Mouse (Mus musculus) midbrain, embryonic 13.5 days (tissue): ENCODE results near the gene Casc1. TPM values are rescaled to one million over a fixed set of nuclear protein-coding genes. Genes with fewer than 3 reads are reported as not detected.

Source experiments
- ATAC-seq: fragments of 200-750 bp; cut with Nextera tagmentation; 2 replicates; pipeline ENCODE4 v1.8.0; 2017; ENCODE audit warnings: mild to moderate bottlenecking, moderate TSS enrichment, moderate library complexity
- H3K27ac ChIP-seq: fragments of 300-500 bp; sonication (generic); 2 replicates; pipeline ENCODE4 v1.5.1; 2015; ENCODE audit warnings: inconsistent platforms, mild to moderate bottlenecking, moderate library complexity
- H3K27me3 ChIP-seq: fragments of 300-500 bp; sonication (generic); 2 replicates; pipeline ENCODE4 v1.6.1; 2015; ENCODE audit warnings: mild to moderate bottlenecking, inconsistent platforms
- H3K36me3 ChIP-seq: fragments of 300-500 bp; sonication (generic); 2 replicates; pipeline ENCODE4 v1.6.1; 2015; ENCODE audit warnings: mild to moderate bottlenecking, inconsistent platforms
- H3K4me1 ChIP-seq: fragments of 300-500 bp; sonication (generic); replicated peaks from 2 replicates; pipeline ENCODE4 v1.6.1; 2015; ENCODE audit warnings: inconsistent platforms
- H3K4me2 ChIP-seq: fragments of 300-500 bp; sonication (generic); replicated peaks from 2 replicates; pipeline ENCODE4 v1.6.1; 2015; ENCODE audit warnings: moderate library complexity, mild to moderate bottlenecking, inconsistent platforms
- H3K4me3 ChIP-seq: fragments of 300-500 bp; sonication (generic); replicated peaks from 2 replicates; pipeline ENCODE4 v1.5.1; 2015; ENCODE audit warnings: mild to moderate bottlenecking, inconsistent platforms
- H3K9ac ChIP-seq: fragments of 300-500 bp; sonication (generic); replicated peaks from 2 replicates; pipeline ENCODE4 v1.6.1; 2015; ENCODE audit warnings: mild to moderate bottlenecking, inconsistent platforms
- H3K9me3 ChIP-seq: fragments of 300-500 bp; sonication (generic); 2 replicates; pipeline ENCODE4 v1.6.1; 2016; ENCODE audit warnings: mild to moderate bottlenecking, inconsistent platforms
- WGBS: fragments of 180-500 bp; shearing (Covaris S2); methylation state at CpG from one replicate; pipeline ENCODE4 v1.1.7; 2015; 5-methylcytosine and 5-hydroxymethylcytosine counted together
- polyA plus RNA-seq: library from polyadenylated mRNA; unstranded; fragments of >200 nt; fragmentation: Nextera tagmentation; extraction: Ambion mirVana; gene quantifications from 2 replicates; pipeline ENCODE4 v1.2.1, GENCODE M21; 2015

Casc1 gene
- polyA plus RNA-seq, 1 experiment from 2014 or later: 1.2 TPM

DNA sequence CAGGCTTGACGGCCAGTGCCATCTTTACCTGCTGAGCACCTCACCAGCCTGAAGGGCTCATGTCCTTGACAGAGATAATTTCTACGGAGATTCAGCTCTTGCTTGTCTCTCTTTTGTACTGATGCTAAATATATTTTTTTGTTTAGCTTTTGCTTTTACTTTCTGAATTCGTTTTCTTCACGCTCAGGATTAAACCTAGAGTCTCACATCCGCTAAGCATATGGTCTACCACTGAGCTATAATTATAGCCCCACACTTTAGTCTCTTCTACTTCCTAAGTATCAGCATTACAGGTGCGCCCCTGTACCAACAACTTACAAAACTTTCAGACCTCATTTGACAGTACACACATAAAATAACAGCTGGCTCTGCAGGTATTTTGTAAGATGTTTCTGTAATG is 24.6 kb upstream of the Casc1 start:
- Histone ChIP-seq H3K36me3 (peaks cover 19% of the 10 kb centered on the region), H3K27me3 (no peaks in the 10 kb centered on the region), H3K27ac (no peak overlapping the region), H3K9ac (no peak overlapping the region), H3K4me2 (no peak overlapping the region), H3K9me3 (no peaks in the 10 kb centered on the region), H3K4me3 (no peak overlapping the region), H3K4me1 (no peaks in the 10 kb centered on the region)
- WGBS: 89% methylated on average over 6 of the region's 6 CpGs
- no peak for ATAC-seq

DNA sequence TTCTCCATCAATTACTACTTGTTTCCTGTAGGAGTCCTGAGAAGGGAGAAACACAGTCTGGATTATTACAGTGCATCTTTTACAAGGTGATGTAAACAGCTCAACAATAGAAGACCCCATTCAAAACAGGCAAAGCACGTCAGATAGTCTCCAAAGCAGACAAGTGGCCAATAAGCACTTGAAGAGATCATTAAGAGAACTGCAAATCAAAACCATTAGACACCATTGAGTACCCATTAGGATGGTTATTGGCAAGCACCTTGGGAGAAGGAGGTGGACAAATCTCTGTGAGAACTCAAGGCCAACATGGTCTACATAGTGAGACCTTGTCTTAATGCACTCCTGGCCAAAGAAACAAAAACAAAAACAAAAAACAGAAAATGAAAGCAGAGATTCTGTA is 23.6 kb upstream of the Casc1 start:
- Histone ChIP-seq H3K9me3 (no peaks in the 10 kb centered on the region), H3K9ac (no peak overlapping the region), H3K27ac (no peak overlapping the region), H3K4me2 (no peak overlapping the region), H3K36me3 (peaks cover 19% of the 10 kb centered on the region), H3K27me3 (no peaks in the 10 kb centered on the region), H3K4me3 (no peak overlapping the region), H3K4me1 (no peaks in the 10 kb centered on the region)
- WGBS: 83% methylated on average over 1 of the region's 1 CpGs
- no peak for ATAC-seq

GRCm38 (mm10) chr6:145226296-145226695 is 15.5 kb upstream of the Casc1 start:
- Histone ChIP-seq H3K27me3 (no peaks in the 10 kb centered on the region), H3K4me1 (no peaks in the 10 kb centered on the region), H3K4me2 (no peak overlapping the region), H3K27ac (no peak overlapping the region), H3K9me3 (no peaks in the 10 kb centered on the region), H3K4me3 (no peak overlapping the region), H3K36me3 (peaks cover 10% of the 10 kb centered on the region), H3K9ac (no peak overlapping the region)
- no peak for ATAC-seq
- 95% methylated on average over 3 of the region's 3 CpGs for WGBS

- Histone ChIP-seq H3K4me2 (no peak overlapping the region), H3K4me3 (no peak overlapping the region), H3K9ac (no peak overlapping the region), H3K9me3 (no peaks in the 10 kb centered on the region), H3K27me3 (no peaks in the 10 kb centered on the region), H3K27ac (no peak overlapping the region), H3K36me3 (peaks cover 11% of the 10 kb centered on the region), H3K4me1 (no peaks in the 10 kb centered on the region)
- WGBS: 95% methylated on average over 6 of the region's 6 CpGs
- no peak for ATAC-seq
Observed at GRCm38 (mm10) chr6:145224246-145224645, 13.4 kb upstream of the Casc1 start.

GRCm38 (mm10) chr6:145215826-145216225 is 5.0 kb upstream of the Casc1 start:
- Histone ChIP-seq H3K4me3 (no peak overlapping the region), H3K27me3 (no peaks in the 10 kb centered on the region), H3K9me3 (no peaks in the 10 kb centered on the region), H3K4me2 (no peak overlapping the region), H3K27ac (no peak overlapping the region), H3K4me1 (peaks cover 10% of the 10 kb centered on the region), H3K36me3 (peaks cover 22% of the 10 kb centered on the region), H3K9ac (no peak overlapping the region)
- ATAC-seq: no peak
- 93% methylated on average over 3 of the region's 3 CpGs for WGBS

DNA sequence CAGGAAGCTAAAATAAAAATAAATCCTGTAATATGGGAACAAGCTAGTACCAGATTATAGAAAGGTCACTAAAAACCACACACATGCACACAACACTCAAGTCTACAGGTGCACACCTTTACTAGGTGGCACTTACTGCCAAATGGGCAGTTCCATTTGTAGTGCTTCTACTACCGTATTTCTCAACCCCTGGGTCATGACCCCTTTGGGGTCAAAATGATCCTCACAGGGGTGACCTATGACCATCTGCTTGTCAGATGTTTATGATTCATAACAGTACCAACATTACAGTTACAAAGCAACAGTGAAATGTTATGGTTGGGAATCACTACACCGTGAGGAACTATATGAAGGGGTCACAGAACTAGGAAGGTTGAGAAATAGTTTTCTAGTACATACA is 3.1 kb upstream of the Casc1 start:
- H3K27me3 ChIP-seq: no peaks in the 10 kb centered on the region
- WGBS: 93% methylated on average over 2 of the region's 2 CpGs
- no peaks in the 10 kb centered on the region for H3K9me3 ChIP-seq
- peaks cover 11% of the 10 kb centered on the region for H3K36me3 ChIP-seq
- no peak overlapping the region for H3K27ac ChIP-seq
- H3K4me3 ChIP-seq: no peak overlapping the region
- no peak overlapping the region for H3K4me2 ChIP-seq
- peaks cover 19% of the 10 kb centered on the region for H3K4me1 ChIP-seq
- no peak for ATAC-seq
- no peak overlapping the region for H3K9ac ChIP-seq

GRCm38 (mm10) chr6:145211376-145212305 is 836 bp upstream of the Casc1 start:
- Histone ChIP-seq H3K9ac (peak overlapping the region; percentile 80), H3K27ac (peak overlapping the region; percentile 95), H3K36me3 (0 out of 2 replicates have a peak, but pooled peaks cover 2% of the 10 kb centered on the region), H3K27me3 (no peaks in the 10 kb centered on the region), H3K4me2 (peak overlapping the region; percentile 74), H3K4me1 (peaks cover 19% of the 10 kb centered on the region), H3K4me3 (peak overlapping the region; percentile 63), H3K9me3 (no peaks in the 10 kb centered on the region)
- no peak for ATAC-seq
- WGBS: 4% methylated on average over 21 of the region's 21 CpGs

DNA sequence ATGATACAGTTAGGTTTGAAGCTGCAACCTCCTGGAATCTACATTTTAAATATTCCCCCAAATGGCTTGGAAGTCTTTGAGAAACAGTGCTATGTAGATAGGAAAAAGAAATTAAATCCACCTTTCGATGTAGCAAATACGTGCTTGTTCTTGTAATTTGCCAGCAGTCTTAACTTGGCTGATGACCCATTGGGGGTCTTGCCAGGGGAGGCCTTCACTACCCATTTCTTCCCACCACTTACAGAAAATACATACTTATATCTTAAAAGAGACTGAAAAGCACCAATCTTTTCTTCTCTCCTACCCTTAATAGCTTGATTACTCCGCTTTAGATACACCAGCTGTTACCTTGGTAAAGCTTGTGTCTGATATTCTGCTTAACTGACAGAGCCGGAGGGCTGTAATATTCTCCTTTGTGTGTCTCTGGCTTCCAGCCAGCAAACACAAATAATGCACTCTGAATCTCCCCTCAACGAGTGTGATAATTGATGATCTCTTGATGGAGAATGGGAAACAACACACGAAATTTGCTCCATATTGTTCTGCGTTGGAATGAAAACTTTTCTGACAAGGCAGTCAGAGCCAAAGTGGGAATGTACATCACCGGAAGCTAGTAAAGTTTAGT is 637 bp downstream of the Casc1 start:
- no peak for ATAC-seq
- no peaks in the 10 kb centered on the region for H3K27me3 ChIP-seq
- peaks cover 19% of the 10 kb centered on the region for H3K4me1 ChIP-seq
- peak overlapping the region; percentile 64 for H3K4me2 ChIP-seq
- peak overlapping the region; percentile 63 for H3K4me3 ChIP-seq
- H3K9ac ChIP-seq: no peak overlapping the region
- H3K9me3 ChIP-seq: no peaks in the 10 kb centered on the region
- H3K27ac ChIP-seq: no peak overlapping the region
- WGBS: 34% methylated on average over 8 of the region's 8 CpGs
- H3K36me3 ChIP-seq: no peaks in the 10 kb centered on the region

- no peaks in the 10 kb centered on the region for H3K9me3 ChIP-seq
- WGBS: 76% methylated on average over 10 of the region's 10 CpGs
- no peak overlapping the region for H3K4me3 ChIP-seq
- ATAC-seq: no peak
- no peaks in the 10 kb centered on the region for H3K36me3 ChIP-seq
- H3K27me3 ChIP-seq: no peaks in the 10 kb centered on the region
- H3K9ac ChIP-seq: no peak overlapping the region
- peaks cover 4% of the 10 kb centered on the region for H3K4me1 ChIP-seq
- H3K4me2 ChIP-seq: no peak overlapping the region
- H3K27ac ChIP-seq: no peak overlapping the region
Observed at GRCm38 (mm10) chr6:145205142-145205541, 5.7 kb downstream of the Casc1 start.

- no peak for ATAC-seq
- Histone ChIP-seq H3K4me2 (no peak overlapping the region), H3K36me3 (no peaks in the 10 kb centered on the region), H3K9me3 (no peaks in the 10 kb centered on the region), H3K4me1 (no peaks in the 10 kb centered on the region), H3K9ac (no peak overlapping the region), H3K27ac (no peak overlapping the region), H3K4me3 (no peak overlapping the region), H3K27me3 (no peaks in the 10 kb centered on the region)
- 92% methylated on average over 6 of the region's 6 CpGs for WGBS
Observed at GRCm38 (mm10) chr6:145204440-145204839, 6.4 kb downstream of the Casc1 start.

DNA sequence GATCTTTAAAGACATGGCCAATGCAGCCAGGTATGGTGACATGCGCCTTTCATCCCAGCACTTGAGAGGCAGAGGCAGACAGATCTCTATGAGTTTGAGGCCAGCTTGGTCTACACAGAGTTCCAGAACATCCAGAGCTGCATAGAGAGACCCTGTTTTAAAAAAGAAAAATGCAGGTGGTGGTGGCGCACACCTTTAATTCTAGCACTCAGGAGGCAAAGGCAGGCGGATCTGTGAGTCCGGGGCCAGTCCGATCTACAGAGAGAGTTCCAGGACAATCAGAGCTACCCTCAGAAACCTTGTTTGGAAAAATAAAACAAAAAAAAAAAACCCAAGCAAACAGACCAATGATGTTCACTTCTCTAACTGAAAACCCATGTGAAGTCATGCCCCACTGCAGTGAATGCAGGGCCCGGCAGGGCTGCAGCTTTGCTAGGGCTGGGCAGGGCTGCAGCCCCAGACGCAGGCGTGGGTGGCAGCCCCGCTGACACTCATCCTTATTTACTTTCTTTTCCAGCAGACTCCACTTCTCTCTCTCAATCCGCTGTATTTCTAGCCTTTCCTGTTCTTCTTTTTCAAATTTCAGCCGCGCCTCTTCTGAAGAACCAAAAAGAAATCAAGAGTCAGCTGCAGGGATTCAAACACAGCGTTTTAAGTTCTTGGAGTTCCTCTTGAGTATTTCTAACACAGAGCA is 8.2 kb downstream of the Casc1 start:
- Histone ChIP-seq H3K9me3 (no peaks in the 10 kb centered on the region), H3K27me3 (no peaks in the 10 kb centered on the region), H3K4me1 (no peaks in the 10 kb centered on the region), H3K4me2 (no peak overlapping the region), H3K4me3 (no peak overlapping the region), H3K9ac (0 out of 2 replicates have a peak overlapping the region, but pooled peaks have one; percentile 3), H3K27ac (no peak overlapping the region), H3K36me3 (no peaks in the 10 kb centered on the region)
- ATAC-seq: no peak
- 85% methylated on average over 13 of the region's 13 CpGs for WGBS
